Mouse (Mus musculus) midbrain, embryonic 15.5 days (tissue): ENCODE results near the gene Gm49416. TPM values are rescaled to one million over a fixed set of nuclear protein-coding genes. Genes with fewer than 3 reads are reported as not detected.

Experiments
- ATAC-seq: fragments of 200-750 bp; cut with Nextera tagmentation; replicated peaks from 2 replicates; pipeline ENCODE4 v1.8.0; 2017; ENCODE audit warnings: moderate TSS enrichment
- H3K27ac ChIP-seq: fragments of 300-500 bp; sonication (generic); 2 replicates; pipeline ENCODE4 v1.5.1; 2015; ENCODE audit warnings: mild to moderate bottlenecking, inconsistent platforms
- H3K27me3 ChIP-seq: fragments of 300-500 bp; sonication (generic); replicated peaks from 2 replicates; pipeline ENCODE4 v1.6.1; 2015; ENCODE audit warnings: inconsistent platforms
- H3K36me3 ChIP-seq: fragments of 300-500 bp; sonication (generic); replicated peaks from 2 replicates; pipeline ENCODE4 v1.6.1; 2015; ENCODE audit warnings: inconsistent platforms
- H3K4me1 ChIP-seq: fragments of 300-500 bp; sonication (generic); 2 replicates; pipeline ENCODE4 v1.6.1; 2015; ENCODE audit warnings: inconsistent platforms
- H3K4me2 ChIP-seq: fragments of 300-500 bp; sonication (generic); 2 replicates; pipeline ENCODE4 v1.6.1; 2015; ENCODE audit warnings: inconsistent platforms, mild to moderate bottlenecking, moderate library complexity
- H3K4me3 ChIP-seq: fragments of 300-500 bp; sonication (generic); 2 replicates; pipeline ENCODE4 v1.5.1; 2015; ENCODE audit warnings: mild to moderate bottlenecking, inconsistent platforms
- H3K9ac ChIP-seq: fragments of 300-500 bp; sonication (generic); 2 replicates; pipeline ENCODE4 v1.6.1; 2015; ENCODE audit warnings: mild to moderate bottlenecking, inconsistent platforms
- H3K9me3 ChIP-seq: fragments of 300-500 bp; sonication (generic); 2 replicates; pipeline ENCODE4 v1.6.1; 2016; ENCODE audit warnings: inconsistent platforms
- WGBS: fragments of 180-500 bp; shearing (Covaris S2); methylation state at CpG from one replicate; pipeline ENCODE4 v1.1.7; 2015; ENCODE audit warnings: mixed read lengths; 5-methylcytosine and 5-hydroxymethylcytosine counted together
- polyA plus RNA-seq: library from polyadenylated mRNA; unstranded; fragments of >200 nt; fragmentation: Nextera tagmentation; extraction: Ambion mirVana; gene quantifications from 2 replicates; pipeline ENCODE4 v1.2.1, GENCODE M21; 2015

Gene Gm49416
- polyA plus RNA-seq, 1 experiment from 2014 or later = not detected

GRCm38 (mm10) chr19:8930117-8930516, 41.4 kb downstream of the Gm49416 start:
- ATAC-seq = no peak
- Histone ChIP-seq H3K27me3 (no peaks in the 10 kb centered on the region), H3K4me1 (peaks cover 18% of the 10 kb centered on the region), H3K36me3 (peaks cover 12% of the 10 kb centered on the region; the same call in 1 of the 2 replicates), H3K4me2 (peak overlapping the region; percentile 81), H3K9ac (peak overlapping the region; percentile 58), H3K4me3 (peak overlapping the region; percentile 52), H3K9me3 (no peaks in the 10 kb centered on the region), H3K27ac (no peak overlapping the region)
- WGBS = 18% methylated on average over 11 of the region's 11 CpGs

- peaks cover 18% of the 10 kb centered on the region for H3K4me1 ChIP-seq
- H3K9ac ChIP-seq = no peak overlapping the region
- H3K9me3 ChIP-seq = no peaks in the 10 kb centered on the region
- no peak overlapping the region for H3K27ac ChIP-seq
- ATAC-seq = no peak
- H3K27me3 ChIP-seq = no peaks in the 10 kb centered on the region
- peaks cover 7% of the 10 kb centered on the region; the same call in 1 of the 2 replicates for H3K36me3 ChIP-seq
- H3K4me2 ChIP-seq = no peak overlapping the region
- WGBS = 82% methylated on average over 7 of the region's 7 CpGs
- no peak overlapping the region for H3K4me3 ChIP-seq
These were observed 42.0 kb downstream of the Gm49416 start for GRCm38 (mm10) chr19:8930771-8931170.

GRCm38 (mm10) chr19:8936736-8937135, 48.0 kb downstream of the Gm49416 start:
- peaks cover 11% of the 10 kb centered on the region; the same call in 1 of the 2 replicates for H3K4me1 ChIP-seq
- H3K36me3 ChIP-seq = no peaks in the 10 kb centered on the region
- H3K4me3 ChIP-seq = no peak overlapping the region
- ATAC-seq = no peak
- H3K9me3 ChIP-seq = no peaks in the 10 kb centered on the region
- H3K4me2 ChIP-seq = no peak overlapping the region
- no peaks in the 10 kb centered on the region for H3K27me3 ChIP-seq
- no peak overlapping the region for H3K27ac ChIP-seq
- 88% methylated on average over 2 of the region's 2 CpGs for WGBS
- H3K9ac ChIP-seq = no peak overlapping the region

GRCm38 (mm10) chr19:8940526-8941133, 51.9 kb downstream of the Gm49416 start:
- Histone ChIP-seq H3K9ac (peak overlapping the region; percentile 42; the same call in 1 of the 2 replicates), H3K27ac (no peak overlapping the region), H3K4me2 (peak overlapping the region; percentile 55)

GRCm38 (mm10) chr19:8941136-8941514, 52.4 kb downstream of the Gm49416 start:
- WGBS = 31% methylated on average over 10 of the region's 10 CpGs
- Histone ChIP-seq H3K27me3 (no peaks in the 10 kb centered on the region), H3K9ac (peak overlapping the region; percentile 42), H3K4me1 (peaks cover 39% of the 10 kb centered on the region), H3K27ac (peak overlapping the region; percentile 94), H3K36me3 (peaks cover 14% of the 10 kb centered on the region), H3K4me3 (peak overlapping the region; percentile 99), H3K9me3 (no peaks in the 10 kb centered on the region), H3K4me2 (peak overlapping the region; percentile 55)
- peak; percentile 30 for ATAC-seq

More at GRCm38 (mm10) chr19:8940526-8941133, 51.9 kb downstream of the Gm49416 start:
- Histone ChIP-seq H3K27me3 (no peaks in the 10 kb centered on the region), H3K4me3 (peak overlapping the region; percentile 99; the same call in 1 of the 2 replicates), H3K36me3 (peaks cover 10% of the 10 kb centered on the region; the same call in 1 of the 2 replicates), H3K9me3 (no peaks in the 10 kb centered on the region), H3K4me1 (peaks cover 39% of the 10 kb centered on the region)
- WGBS = 84% methylated on average over 15 of the region's 15 CpGs
- ATAC-seq = no peak

GRCm38 (mm10) chr19:8941515-8942217, 52.9 kb downstream of the Gm49416 start, which contains the start of gene Mta2:
Gene Mta2 (plus strand): TSS chr19:8941875.
- Histone ChIP-seq H3K9ac (peak within 1 kb of the TSS; percentile 99), H3K27ac (peak within 1 kb of the TSS; percentile 94), H3K36me3 (peaks cover 19% of the 10 kb centered on the region), H3K4me3 (peak within 1 kb of the TSS; percentile 99), H3K4me2 (peak within 1 kb of the TSS; percentile 55), H3K9me3 (no peaks in the 10 kb centered on the region), H3K27me3 (no peaks in the 10 kb centered on the region), H3K4me1 (peaks cover 39% of the 10 kb centered on the region)
- WGBS = under 1% methylated on average over 64 of the region's 64 CpGs
- ATAC-seq = peak; percentile 97

- under 1% methylated on average over 46 of the region's 46 CpGs for WGBS
- peak; percentile 78 for ATAC-seq
- Histone ChIP-seq H3K4me1 (peaks cover 39% of the 10 kb centered on the region), H3K36me3 (peaks cover 25% of the 10 kb centered on the region), H3K4me3 (peak overlapping the region; percentile 99), H3K27me3 (no peaks in the 10 kb centered on the region), H3K4me2 (peak overlapping the region; percentile 55), H3K9ac (peak overlapping the region; percentile 99), H3K9me3 (no peaks in the 10 kb centered on the region), H3K27ac (peak overlapping the region; percentile 94)
These were observed 53.7 kb downstream of the Gm49416 start for GRCm38 (mm10) chr19:8942276-8942964.

GRCm38 (mm10) chr19:8943047-8943446, 54.3 kb downstream of the Gm49416 start:
- no peak for ATAC-seq
- H3K27me3 ChIP-seq = no peaks in the 10 kb centered on the region
- H3K4me3 ChIP-seq = peak overlapping the region; percentile 99
- 73% methylated on average over 2 of the region's 2 CpGs for WGBS
- H3K4me2 ChIP-seq = peak overlapping the region; percentile 55
- H3K9ac ChIP-seq = peak overlapping the region; percentile 99
- no peaks in the 10 kb centered on the region for H3K9me3 ChIP-seq
- peaks cover 32% of the 10 kb centered on the region for H3K36me3 ChIP-seq
- peaks cover 39% of the 10 kb centered on the region for H3K4me1 ChIP-seq
- H3K27ac ChIP-seq = no peak overlapping the region

GRCm38 (mm10) chr19:8944062-8944461, 55.3 kb downstream of the Gm49416 start:
- no peaks in the 10 kb centered on the region for H3K9me3 ChIP-seq
- WGBS = 73% methylated on average over 5 of the region's 5 CpGs

GRCm38 (mm10) chr19:8944750-8945149, 56.0 kb downstream of the Gm49416 start:
- Histone ChIP-seq H3K9ac (no peak overlapping the region), H3K4me2 (peak overlapping the region; percentile 28), H3K4me3 (peak overlapping the region; percentile 8; the same call in 1 of the 2 replicates), H3K27me3 (no peaks in the 10 kb centered on the region), H3K27ac (no peak overlapping the region), H3K9me3 (no peaks in the 10 kb centered on the region), H3K36me3 (peaks cover 46% of the 10 kb centered on the region), H3K4me1 (peaks cover 39% of the 10 kb centered on the region)
- 37% methylated on average over 5 of the region's 5 CpGs for WGBS
- ATAC-seq = no peak

More at GRCm38 (mm10) chr19:8944062-8944461, 55.3 kb downstream of the Gm49416 start:
- Histone ChIP-seq H3K36me3 (peaks cover 42% of the 10 kb centered on the region), H3K27ac (no peak overlapping the region), H3K4me2 (peak overlapping the region; percentile 55), H3K27me3 (no peaks in the 10 kb centered on the region), H3K9ac (no peak overlapping the region), H3K4me3 (no peak overlapping the region), H3K4me1 (peaks cover 39% of the 10 kb centered on the region)
- ATAC-seq = no peak
